Mouse (Mus musculus) testis, adult 2 months (tissue): ENCODE measurements around the gene Pigp. TPM values are rescaled to one million over a fixed set of nuclear protein-coding genes. Genes with fewer than 3 reads are reported as not detected.

ENCODE experiments used
- H3K27ac ChIP-seq: fragments of 200-500 bp; 2 replicates; pipeline ENCODE4 v1.5.1; 2012; ENCODE audit warnings: low read depth, low read length; ENCODE audit not compliant: control insufficient read depth, insufficient read depth
- H3K27me3 ChIP-seq: fragments of 200-500 bp; 2 replicates; pipeline ENCODE4 v1.6.1; 2012; ENCODE audit warnings: mild to moderate bottlenecking, low read length, moderate library complexity; ENCODE audit not compliant: control insufficient read depth, insufficient read depth
- H3K36me3 ChIP-seq: fragments of 200-500 bp; 2 replicates; pipeline ENCODE4 v1.6.1; 2012; ENCODE audit warnings: mild to moderate bottlenecking, low read length; ENCODE audit not compliant: control insufficient read depth, insufficient read depth
- H3K4me1 ChIP-seq: fragments of 200-500 bp; 2 replicates; pipeline ENCODE4 v1.6.1; 2012; ENCODE audit warnings: low read length; ENCODE audit not compliant: control insufficient read depth, insufficient read depth
- H3K4me3 ChIP-seq: fragments of 200-500 bp; 2 replicates; pipeline ENCODE4 v1.5.1; 2012; ENCODE audit warnings: low read depth, mild to moderate bottlenecking, low read length, moderate library complexity, mixed read lengths; ENCODE audit not compliant: control insufficient read depth
- CTCF ChIP-seq: fragments of 200-500 bp; IDR thresholded peaks from 2 replicates; pipeline ENCODE4 v1.5.1; 2012; ENCODE audit warnings: low read depth, mild to moderate bottlenecking, inconsistent platforms, low read length, moderate library complexity; ENCODE audit not compliant: control insufficient read depth, insufficient read depth, insufficient replicate concordance
- POLR2A ChIP-seq: fragments of 200-500 bp; IDR thresholded peaks from 2 replicates; pipeline ENCODE4 v1.6.1; 2012; ENCODE audit warnings: low read depth, mild to moderate bottlenecking, inconsistent platforms, low read length, moderate library complexity; ENCODE audit not compliant: control insufficient read depth
- polyA plus RNA-seq: library from polyadenylated mRNA; depleted of rRNA; stranded (reverse); fragments of >200 nt; gene quantifications from 2 replicates; pipeline ENCODE4 v1.2.3, GENCODE M21; 2012

The Pigp gene
- polyA plus RNA-seq, 1 experiment = 19.4 TPM

DNA sequence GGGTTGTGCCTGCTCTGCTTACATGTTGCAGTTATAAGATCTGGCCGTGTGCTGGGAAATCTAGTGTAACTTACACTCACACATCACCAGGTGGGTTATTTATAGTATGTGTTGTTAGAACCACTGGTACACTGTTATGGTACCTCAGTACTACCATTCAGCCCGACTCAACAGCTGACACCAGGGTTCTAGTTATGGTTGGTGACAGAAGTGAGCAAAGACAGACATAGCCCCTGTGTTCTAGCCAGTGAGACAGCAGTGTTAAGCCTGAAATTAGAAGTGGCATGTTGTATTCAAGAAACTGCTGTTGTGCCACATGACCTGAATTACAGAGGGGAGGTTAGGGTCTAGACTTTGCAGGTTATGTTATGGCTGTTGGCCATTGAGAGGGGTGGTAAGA, 27.5 kb upstream of the Pigp start:
- Histone ChIP-seq H3K36me3 (no peaks in the 10 kb centered on the region), H3K27me3 (no peaks in the 10 kb centered on the region), H3K4me1 (no peaks in the 10 kb centered on the region), H3K27ac (no peak overlapping the region), H3K4me3 (no peak overlapping the region)
- TF ChIP-seq POLR2A (no peak), CTCF (no peak)

DNA sequence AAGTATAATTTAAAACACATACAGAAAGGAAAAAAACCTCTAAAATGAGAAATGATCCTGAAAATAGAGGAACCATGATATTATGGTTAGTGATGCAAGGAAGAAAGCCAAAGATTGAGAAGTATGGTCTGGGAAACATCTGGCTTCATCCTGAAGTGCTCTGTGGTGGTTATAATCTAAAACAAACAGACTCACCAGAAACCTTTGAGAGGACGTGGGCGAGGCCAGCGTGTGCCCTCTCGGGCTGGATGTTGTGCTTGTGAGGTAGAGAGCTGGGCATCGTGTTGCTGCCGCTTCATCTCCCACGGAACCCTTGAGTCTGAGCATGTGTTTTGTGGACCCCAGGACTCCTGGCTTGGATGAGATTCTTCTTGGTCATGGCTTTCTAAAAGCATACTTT, 25.0 kb upstream of the Pigp start:
- H3K27ac ChIP-seq = no peak overlapping the region
- no peaks in the 10 kb centered on the region for H3K4me1 ChIP-seq
- H3K27me3 ChIP-seq = no peaks in the 10 kb centered on the region
- TF ChIP-seq CTCF (no peak), POLR2A (no peak)
- H3K4me3 ChIP-seq = no peak overlapping the region
- H3K36me3 ChIP-seq = no peaks in the 10 kb centered on the region

DNA sequence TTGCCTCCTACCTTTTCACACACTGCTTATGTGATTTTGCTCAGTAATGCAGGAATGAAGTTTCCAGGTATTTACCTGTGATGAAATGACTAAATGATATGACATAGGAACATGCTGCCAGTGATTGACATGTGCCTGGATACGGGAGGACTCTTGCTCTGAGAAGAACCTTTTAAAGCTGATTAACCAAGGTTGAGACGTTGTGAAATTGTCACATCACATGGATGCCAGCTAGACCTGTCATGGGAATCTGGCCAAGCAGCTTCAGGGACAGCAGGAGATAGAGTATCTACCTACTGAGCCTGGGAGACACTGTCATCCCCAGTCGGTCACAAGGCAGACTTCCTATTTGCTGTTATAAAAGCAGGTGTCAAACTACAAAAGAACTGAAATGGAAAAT, 23.4 kb upstream of the Pigp start:
- no peaks in the 10 kb centered on the region for H3K27me3 ChIP-seq
- H3K4me3 ChIP-seq = no peak overlapping the region
- H3K27ac ChIP-seq = no peak overlapping the region
- no peak for TF ChIP-seq CTCF
- no peak for TF ChIP-seq POLR2A
- no peaks in the 10 kb centered on the region for H3K4me1 ChIP-seq
- H3K36me3 ChIP-seq = no peaks in the 10 kb centered on the region

DNA sequence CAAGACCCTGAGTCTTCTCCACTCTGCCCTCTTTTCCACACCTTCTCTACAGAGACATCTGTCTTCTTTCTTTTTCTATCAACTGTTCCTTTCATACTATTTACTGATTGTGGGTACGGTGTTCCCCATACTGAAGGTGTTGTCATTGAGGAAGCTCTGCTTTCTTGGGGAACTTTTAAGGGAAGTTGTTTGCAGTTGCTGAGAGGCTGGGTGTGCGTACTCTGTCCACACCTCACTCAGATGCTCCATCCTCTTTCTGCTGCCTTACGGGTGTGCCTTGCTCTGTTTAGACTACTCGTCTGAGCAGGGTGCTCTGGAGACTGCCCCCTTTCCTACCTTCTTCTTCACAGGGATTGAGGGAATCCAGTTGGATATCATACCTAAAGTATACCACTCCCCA, 20.7 kb upstream of the Pigp start:
- no peak overlapping the region for H3K27ac ChIP-seq
- H3K27me3 ChIP-seq = no peaks in the 10 kb centered on the region
- no peaks in the 10 kb centered on the region for H3K36me3 ChIP-seq
- TF ChIP-seq CTCF (no peak), POLR2A (no peak)
- no peak overlapping the region for H3K4me3 ChIP-seq
- no peaks in the 10 kb centered on the region for H3K4me1 ChIP-seq

DNA sequence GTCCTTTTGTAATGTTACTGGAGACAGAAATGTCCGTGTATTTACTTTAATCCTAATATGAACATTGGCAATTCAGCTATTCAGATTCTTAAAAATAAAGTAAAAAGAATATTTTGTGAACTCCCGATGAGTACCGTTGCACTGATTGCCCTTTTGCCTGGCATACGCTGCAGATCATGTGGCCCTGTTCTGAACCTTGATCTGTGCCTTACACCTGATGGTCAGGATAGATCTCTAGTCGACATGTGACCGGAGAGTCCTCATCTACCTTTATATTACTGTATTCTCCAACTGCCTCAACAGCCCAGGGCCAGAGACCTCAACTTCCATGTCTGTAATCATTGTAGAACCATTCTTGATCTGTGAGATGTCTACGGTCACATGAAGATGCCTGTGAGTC, 16.0 kb upstream of the Pigp start:
- no peaks in the 10 kb centered on the region for H3K27me3 ChIP-seq
- H3K27ac ChIP-seq = no peak overlapping the region
- no peaks in the 10 kb centered on the region for H3K4me1 ChIP-seq
- H3K4me3 ChIP-seq = no peak overlapping the region
- no peaks in the 10 kb centered on the region for H3K36me3 ChIP-seq
- TF ChIP-seq CTCF = no peak
- TF ChIP-seq POLR2A = no peak

DNA sequence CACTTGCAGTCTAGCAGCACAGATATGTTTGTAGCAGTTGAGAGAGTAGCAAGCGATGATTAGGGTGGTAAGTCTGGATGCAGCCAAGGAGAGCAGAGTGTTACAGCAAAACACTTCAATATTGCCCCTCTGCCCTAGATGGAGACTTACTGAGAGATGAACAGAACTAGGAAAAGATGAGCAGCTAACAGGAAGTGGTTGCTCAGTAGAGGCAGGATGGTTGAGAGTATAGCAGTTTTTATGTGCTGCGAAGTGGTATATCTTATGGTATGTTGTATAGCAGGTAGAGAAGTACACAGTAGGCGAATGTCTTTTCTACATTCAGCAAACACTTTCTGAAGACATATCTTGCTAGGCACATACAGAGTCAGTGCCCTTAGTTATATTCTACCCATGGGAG, 11.6 kb upstream of the Pigp start:
- no peaks in the 10 kb centered on the region for H3K27me3 ChIP-seq
- H3K36me3 ChIP-seq = no peaks in the 10 kb centered on the region
- no peak overlapping the region for H3K4me3 ChIP-seq
- TF ChIP-seq POLR2A = no peak
- TF ChIP-seq CTCF = no peak
- H3K27ac ChIP-seq = no peak overlapping the region
- H3K4me1 ChIP-seq = peaks cover under 1% of the 10 kb centered on the region; the same call in 1 of the 2 replicates

DNA sequence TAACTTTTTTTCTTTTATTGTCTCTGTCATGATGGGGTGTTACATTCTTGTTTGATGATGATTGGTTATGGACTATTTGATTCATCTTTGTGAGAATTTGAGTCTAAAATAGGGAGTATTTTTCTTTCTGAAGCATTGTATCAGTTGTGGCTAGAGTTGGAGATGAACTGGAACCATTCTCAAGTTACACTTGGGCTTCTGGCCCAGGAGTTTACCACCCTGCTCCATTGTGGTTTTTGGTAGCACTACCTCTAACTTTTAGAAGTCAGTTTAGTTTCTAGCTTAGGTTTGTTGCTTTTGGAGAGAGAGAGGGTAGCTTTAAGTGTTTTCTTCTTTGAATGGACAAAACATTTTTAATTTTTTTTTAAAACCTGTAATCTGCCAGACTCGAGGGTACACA, 7.7 kb upstream of the Pigp start:
- no peak overlapping the region for H3K4me3 ChIP-seq
- TF ChIP-seq POLR2A = no peak
- no peak for TF ChIP-seq CTCF

DNA sequence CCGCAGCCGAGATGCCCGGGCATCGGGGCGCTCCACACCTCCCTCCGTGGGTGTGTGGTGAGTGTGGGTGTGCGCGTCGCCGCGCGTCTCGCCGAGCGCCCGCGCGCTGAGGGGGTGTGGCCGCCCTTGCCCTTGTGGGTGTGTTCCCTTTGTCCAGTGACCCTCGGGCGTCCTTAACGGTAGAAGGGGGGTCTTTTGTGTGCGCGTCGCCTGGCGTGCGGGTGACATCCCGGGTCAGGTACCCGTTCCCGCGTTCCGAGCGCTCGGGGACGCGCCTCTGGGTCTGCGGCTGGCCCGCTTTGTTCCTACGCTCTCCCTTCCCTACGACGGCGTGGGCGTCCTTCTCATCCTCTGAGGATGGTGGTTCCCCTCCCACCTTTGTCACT, 734 bp downstream of the Pigp start:
- Histone ChIP-seq H3K27ac (peak overlapping the region; percentile 92), H3K4me1 (peaks cover 5% of the 10 kb centered on the region), H3K36me3 (no peaks in the 10 kb centered on the region), H3K27me3 (no peaks in the 10 kb centered on the region), H3K4me3 (peak overlapping the region; percentile 89)
- TF ChIP-seq CTCF (no peak), POLR2A (no peak; the same call in 1 of the 2 replicates)

More for the DNA sequence above, 7.7 kb upstream of the Pigp start:
- no peak overlapping the region for H3K27ac ChIP-seq
- peaks cover 2% of the 10 kb centered on the region; the same call in 1 of the 2 replicates for H3K4me1 ChIP-seq
- H3K36me3 ChIP-seq = no peaks in the 10 kb centered on the region
- no peaks in the 10 kb centered on the region for H3K27me3 ChIP-seq
